Mouse (Mus musculus) E14TG2a.4 (cell line): ENCODE measurements around the gene Aip.

Experiments used
- H3K27me3 ChIP-seq: 2 replicates; pipeline ENCODE4 v1.6.1; 2014; ENCODE audit warnings: low read length, control low read depth; ENCODE audit not compliant: insufficient read depth
- H3K36me3 ChIP-seq: 2 replicates; pipeline ENCODE4 v1.6.1; 2014; ENCODE audit warnings: low read length, control low read depth; ENCODE audit not compliant: insufficient read depth
- H3K4me1 ChIP-seq: replicated peaks from 2 replicates; pipeline ENCODE4 v1.6.1; 2014; ENCODE audit warnings: low read depth, low read length, control low read depth
- H3K4me3 ChIP-seq: replicated peaks from 2 replicates; pipeline ENCODE4 v1.5.1; 2014; ENCODE audit warnings: mild to moderate bottlenecking, low read length
- H3K9me3 ChIP-seq: 2 replicates; pipeline ENCODE4 v1.6.1; 2014; ENCODE audit warnings: low read length, control low read depth
- CTCF ChIP-seq: conservative IDR thresholded peaks from 2 replicates; pipeline ENCODE4 v1.5.1; 2014; ENCODE audit warnings: low read length
- NANOG ChIP-seq: IDR thresholded peaks from 2 replicates; pipeline ENCODE4 v1.6.1; 2014; ENCODE audit warnings: borderline replicate concordance, low read length, mixed read lengths
- POU5F1 ChIP-seq: IDR thresholded peaks from 2 replicates; pipeline ENCODE4 v1.6.1; 2014; ENCODE audit warnings: low read length, borderline replicate concordance

The Aip gene

GRCm38 (mm10) chr19:4121097-4121805 is 4.4 kb downstream of the Aip start:
- H3K9me3 ChIP-seq, result no peaks in the 10 kb centered on the region
- H3K36me3 ChIP-seq, result peaks cover 35% of the 10 kb centered on the region
- peak overlapping the region; percentile 78 for H3K4me3 ChIP-seq
- no peaks in the 10 kb centered on the region for H3K27me3 ChIP-seq
- TF ChIP-seq CTCF (no peak), POU5F1 (no peak), NANOG (no peak)
- H3K4me1 ChIP-seq, result peaks cover 54% of the 10 kb centered on the region

- peaks cover 42% of the 10 kb centered on the region for H3K36me3 ChIP-seq
- TF ChIP-seq CTCF (no peak), NANOG (no peak)
- peaks cover 54% of the 10 kb centered on the region for H3K4me1 ChIP-seq
- H3K4me3 ChIP-seq, result no peak overlapping the region
- H3K9me3 ChIP-seq, result no peaks in the 10 kb centered on the region
- no peaks in the 10 kb centered on the region for H3K27me3 ChIP-seq
Observed at GRCm38 (mm10) chr19:4120496-4120895, 5.2 kb downstream of the Aip start.

DNA sequence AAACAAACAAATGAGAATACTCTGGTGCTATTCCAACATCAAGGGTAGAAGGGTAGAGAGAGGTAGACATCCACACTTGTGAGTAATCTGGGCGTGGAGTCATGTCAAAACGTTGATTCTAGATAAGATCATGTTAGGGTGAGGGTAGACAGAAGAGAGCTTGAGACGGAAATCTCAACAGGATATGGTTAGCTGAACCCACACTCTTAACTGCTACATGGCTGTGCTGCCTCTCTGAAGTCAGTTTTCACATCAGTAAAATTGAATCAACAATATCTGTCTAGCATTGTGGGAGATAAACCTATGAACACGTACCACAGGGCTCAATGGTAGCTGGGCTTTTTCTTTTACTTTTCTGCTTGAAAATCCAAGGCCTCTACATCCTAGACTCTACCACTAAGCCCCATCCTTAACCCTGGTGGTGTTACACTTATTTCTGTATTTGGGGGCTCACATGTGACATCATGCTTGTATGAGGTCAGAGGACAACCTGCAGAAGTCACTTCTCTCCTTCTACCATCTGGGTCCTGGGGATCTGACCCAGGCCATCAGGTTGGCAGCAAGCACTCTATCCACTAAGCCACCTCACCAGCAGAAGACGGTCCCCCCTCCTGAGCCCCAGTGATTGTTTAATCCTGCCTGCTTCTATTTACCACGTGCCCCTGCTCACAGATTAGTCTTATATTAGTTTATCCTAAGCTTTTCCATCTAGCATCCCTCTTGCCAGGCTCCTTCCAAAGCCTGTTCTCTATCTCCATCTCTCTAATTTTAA is 5.8 kb downstream of the Aip start:
- Histone ChIP-seq H3K4me3 (no peak overlapping the region), H3K36me3 (peaks cover 48% of the 10 kb centered on the region), H3K9me3 (no peaks in the 10 kb centered on the region), H3K27me3 (no peaks in the 10 kb centered on the region), H3K4me1 (peaks cover 51% of the 10 kb centered on the region)
- no peak for TF ChIP-seq NANOG
- no peak for TF ChIP-seq CTCF
- no peak for TF ChIP-seq POU5F1

- H3K27me3 ChIP-seq, result no peaks in the 10 kb centered on the region
- H3K4me1 ChIP-seq, result peaks cover 46% of the 10 kb centered on the region
- no peaks in the 10 kb centered on the region for H3K9me3 ChIP-seq
- no peak for TF ChIP-seq CTCF
- TF ChIP-seq POU5F1, result no peak
- no peak for TF ChIP-seq NANOG
- no peak overlapping the region for H3K4me3 ChIP-seq
- H3K36me3 ChIP-seq, result peaks cover 64% of the 10 kb centered on the region
Observed at GRCm38 (mm10) chr19:4118350-4118749, 7.3 kb downstream of the Aip start.

DNA sequence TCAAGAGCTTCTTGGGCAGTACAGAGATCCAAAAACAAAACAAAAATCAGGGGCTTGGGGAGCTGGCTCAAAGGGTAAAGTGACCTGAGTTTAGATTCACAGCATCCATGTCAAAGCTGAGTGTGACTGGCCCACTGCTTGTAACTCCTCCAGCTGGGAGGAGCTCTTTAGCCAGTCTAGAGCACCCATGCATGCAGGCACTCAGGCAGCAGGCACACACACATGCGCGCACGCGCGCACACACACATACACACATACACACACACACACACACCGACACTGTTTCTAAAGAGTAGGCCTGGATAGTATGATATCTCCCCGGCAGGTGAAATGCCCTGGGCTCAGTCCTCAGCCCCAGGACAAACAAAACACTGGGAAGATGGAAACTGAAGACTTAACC is 8.7 kb downstream of the Aip start:
- no peaks in the 10 kb centered on the region for H3K9me3 ChIP-seq
- peaks cover 76% of the 10 kb centered on the region for H3K36me3 ChIP-seq
- H3K4me3 ChIP-seq, result no peak overlapping the region
- TF ChIP-seq CTCF (no peak), NANOG (no peak), POU5F1 (no peak)
- H3K4me1 ChIP-seq, result peaks cover 46% of the 10 kb centered on the region
- H3K27me3 ChIP-seq, result no peaks in the 10 kb centered on the region

- Histone ChIP-seq H3K4me1 (peaks cover 44% of the 10 kb centered on the region), H3K36me3 (peaks cover 82% of the 10 kb centered on the region), H3K9me3 (no peaks in the 10 kb centered on the region), H3K27me3 (no peaks in the 10 kb centered on the region), H3K4me3 (no peak overlapping the region)
- TF ChIP-seq NANOG (no peak), POU5F1 (no peak), CTCF (no peak)
Observed at GRCm38 (mm10) chr19:4115816-4116215, 9.8 kb downstream of the Aip start.

DNA sequence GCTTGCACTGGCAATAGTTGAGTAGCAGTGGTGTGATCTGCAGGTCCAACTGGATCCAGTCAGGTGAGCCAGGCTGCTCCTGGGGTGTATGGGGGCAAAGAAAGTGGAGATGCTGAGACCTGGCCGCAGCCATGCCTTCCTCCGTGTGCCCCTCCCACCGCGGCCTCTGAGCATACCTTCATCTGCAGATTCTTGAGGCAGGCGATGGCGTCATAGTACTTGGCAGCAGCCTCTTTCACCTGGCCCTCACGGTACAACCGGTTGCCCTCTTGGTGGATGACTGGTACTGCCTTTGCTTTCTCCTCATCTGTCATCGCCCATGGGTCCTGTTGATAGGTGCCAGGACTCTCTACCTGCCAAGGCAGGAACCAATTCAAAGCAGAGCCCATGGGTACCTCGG is 10.5 kb downstream of the Aip start:
- H3K36me3 ChIP-seq, result peaks cover 82% of the 10 kb centered on the region
- H3K4me1 ChIP-seq, result peaks cover 44% of the 10 kb centered on the region
- peaks cover 6% of the 10 kb centered on the region; the same call in 1 of the 2 replicates for H3K27me3 ChIP-seq
- no peak overlapping the region for H3K4me3 ChIP-seq
- H3K9me3 ChIP-seq, result no peaks in the 10 kb centered on the region
- no peak for TF ChIP-seq NANOG
- TF ChIP-seq CTCF, result no peak
- no peak for TF ChIP-seq POU5F1

DNA sequence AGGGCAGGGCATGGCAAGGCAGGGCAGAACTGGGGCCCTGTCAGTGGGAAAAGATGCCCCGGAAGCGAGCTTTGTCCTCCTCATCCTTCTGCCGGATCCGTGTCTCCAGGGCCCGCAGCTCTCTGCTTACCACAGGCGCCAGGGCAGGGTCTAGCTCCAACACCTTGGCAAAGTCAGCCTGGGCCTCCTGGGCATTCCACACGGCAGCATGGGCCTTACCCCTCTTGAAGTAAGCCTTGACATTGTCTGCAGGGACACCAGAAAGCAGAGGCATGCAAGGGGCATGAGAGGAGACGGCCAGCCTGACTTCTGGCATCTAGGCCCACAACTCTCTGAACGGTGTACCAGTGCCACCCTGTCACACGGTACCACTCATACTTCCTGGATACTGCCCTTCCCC is 11.1 kb downstream of the Aip start:
- peaks cover 44% of the 10 kb centered on the region for H3K4me1 ChIP-seq
- H3K27me3 ChIP-seq, result peaks cover 6% of the 10 kb centered on the region; the same call in 1 of the 2 replicates
- H3K9me3 ChIP-seq, result no peaks in the 10 kb centered on the region
- peaks cover 77% of the 10 kb centered on the region for H3K36me3 ChIP-seq
- TF ChIP-seq POU5F1 (no peak), NANOG (no peak), CTCF (no peak)
- H3K4me3 ChIP-seq, result no peak overlapping the region
